7 mouse cellular contexts compared by ENCODE assay signal in the genomic region with DNA sequence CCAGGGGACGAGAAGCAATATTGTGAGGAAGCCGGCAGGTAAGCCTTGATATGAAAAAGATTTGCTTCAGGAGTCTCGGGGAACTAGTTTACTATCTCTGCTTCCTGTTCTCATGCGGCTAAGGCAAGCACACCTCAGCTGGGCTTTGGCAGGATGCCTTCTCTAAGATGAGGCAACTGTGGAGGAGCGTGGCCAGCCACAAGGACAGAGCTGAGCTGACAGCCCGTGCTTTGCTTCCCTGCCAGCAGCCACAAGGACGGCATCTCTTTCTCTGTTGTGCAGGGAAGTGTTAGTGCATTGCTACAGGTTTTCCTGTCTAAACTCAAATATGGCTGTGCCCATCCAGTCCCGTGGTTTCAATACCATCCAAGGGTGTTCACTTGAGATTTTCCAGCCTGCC. TPM values are rescaled to one million over a fixed set of nuclear protein-coding genes. Genes with fewer than 3 reads are reported as not detected.
A peak's percentile ranks its signal among the peaks of the same experiment; 100 is the strongest.
DNase-seq lines count a peak whose midpoint lies in the region; ATAC-seq and TF ChIP-seq lines count a peak whose summit lies in the region.

No protein-coding gene starts in this region.

- TF ChIP-seq CTCF in midbrain, postnatal 0 days (IDR thresholded peaks at IDR 0.05): no peak

- intact Hi-C loops in heart, postnatal 14 days (cut with DNase I): loop anchor here (10.0 kb wide), 1 partner anchor 392 kb away; no protein-coding TSS in a partner anchor

- H3K4me1 ChIP-seq in midbrain, postnatal 0 days (ENCODE audit: insufficient read depth, low read length): peaks cover 11% of the 10 kb centered on the region
- H3K4me1 ChIP-seq in midbrain, embryonic 13.5 days (replicated peaks): peaks cover 34% of the 10 kb centered on the region
- peaks cover 6% of the 10 kb centered on the region for H3K4me1 ChIP-seq in embryonic facial prominence, embryonic 12.5 days

- H3K36me3 ChIP-seq in midbrain, postnatal 0 days (ENCODE audit: insufficient read depth, low read length): no peaks in the 10 kb centered on the region
- no peaks in the 10 kb centered on the region for H3K36me3 ChIP-seq in midbrain, embryonic 13.5 days
- H3K36me3 ChIP-seq in embryonic facial prominence, embryonic 12.5 days: no peaks in the 10 kb centered on the region

- ATAC-seq in midbrain, postnatal 0 days (ENCODE audit: low FRiP score): no peak
- no peak for ATAC-seq in midbrain, embryonic 13.5 days
- no peak for ATAC-seq in embryonic facial prominence, embryonic 12.5 days (ENCODE audit: insufficient number of reproducible peaks, insufficient read depth, low FRiP score, low TSS enrichment)

- H3K9ac ChIP-seq in midbrain, postnatal 0 days (replicated peaks; ENCODE audit: low read length, poor library complexity, severe bottlenecking): no peak overlapping the region
- no peak overlapping the region for H3K9ac ChIP-seq in midbrain, embryonic 13.5 days (replicated peaks)
- H3K9ac ChIP-seq in embryonic facial prominence, embryonic 12.5 days: peak overlapping the region; percentile 15; the same call in 1 of the 2 replicates

- 45% methylated on average over 8 of the region's 8 CpGs for WGBS in midbrain, postnatal 0 days
- 57% methylated on average over 8 of the region's 8 CpGs for WGBS in midbrain, embryonic 13.5 days
- WGBS in embryonic facial prominence, embryonic 12.5 days: 37% methylated on average over 8 of the region's 8 CpGs

- no peaks in the 10 kb centered on the region for H3K27me3 ChIP-seq in midbrain, postnatal 0 days (ENCODE audit: insufficient read depth, low read length)
- H3K27me3 ChIP-seq in midbrain, embryonic 13.5 days: peaks cover 12% of the 10 kb centered on the region; the same call in 1 of the 2 replicates
- no peaks in the 10 kb centered on the region for H3K27me3 ChIP-seq in embryonic facial prominence, embryonic 12.5 days

- H3K4me2 ChIP-seq in midbrain, postnatal 0 days (ENCODE audit: low read depth, low read length, poor library complexity, severe bottlenecking): no peak overlapping the region
- no peak overlapping the region for H3K4me2 ChIP-seq in midbrain, embryonic 13.5 days (replicated peaks)
- H3K4me2 ChIP-seq in embryonic facial prominence, embryonic 12.5 days (replicated peaks): no peak overlapping the region

- H3K27ac ChIP-seq in midbrain, postnatal 0 days (ENCODE audit: low read depth, low read length): no peak overlapping the region
- H3K27ac ChIP-seq in midbrain, embryonic 13.5 days: no peak overlapping the region
- H3K27ac ChIP-seq in embryonic facial prominence, embryonic 12.5 days: peak overlapping the region; percentile 36; the same call in 1 of the 2 replicates

- H3K4me3 ChIP-seq in midbrain, postnatal 0 days (ENCODE audit: low read depth, low read length): no peak overlapping the region
- no peak overlapping the region for H3K4me3 ChIP-seq in midbrain, embryonic 13.5 days (replicated peaks)
- H3K4me3 ChIP-seq in embryonic facial prominence, embryonic 12.5 days: no peak overlapping the region

- no peaks in the 10 kb centered on the region for H3K9me3 ChIP-seq in midbrain, postnatal 0 days (ENCODE audit: low read length)
- H3K9me3 ChIP-seq in midbrain, embryonic 13.5 days: no peaks in the 10 kb centered on the region
- no peaks in the 10 kb centered on the region for H3K9me3 ChIP-seq in embryonic facial prominence, embryonic 12.5 days

- DNase-seq in midbrain, postnatal 0 days (ENCODE audit: low spot score): peak; percentile 40
- DNase-seq in heart, postnatal 14 days: peak; percentile 56 to 61
- peak; percentile 46 for DNase-seq in thymus, postnatal 14 days
- DNase-seq in right cerebral cortex, adult 2 months (ENCODE audit: low spot score in 2 of 2): no peak
- DNase-seq in cerebellum, adult 18-20 months: no peak

RNA-seq across cellular contexts. Expression of gene Asb4, which starts 30.1 kb away (rescaled TPM):
- total RNA-seq in midbrain, postnatal 0 days (2014; rRNA removed): 9.0 and 9.7 TPM in 2 replicates
- 15.4 and 23.0 TPM in 2 replicates for polyA plus RNA-seq in midbrain, postnatal 0 days (2015; fragmentation: Nextera tagmentation; extraction: Ambion mirVana)
- 17.6 and 18.6 TPM in 2 replicates for polyA plus RNA-seq in midbrain, embryonic 13.5 days (2015; fragmentation: Nextera tagmentation; extraction: Ambion mirVana)
- 60.3 and 66.7 TPM in 2 replicates for polyA plus RNA-seq in embryonic facial prominence, embryonic 12.5 days (2016; fragmentation: Nextera tagmentation; extraction: Ambion mirVana)
- total RNA-seq in heart, postnatal 14 days (2021): 1 to 10 TPM; 6.8 to 8.2 TPM

Comparison
In these comparisons a context has a peak if more than half of its experiments do, and no peak if none do; other contexts are left out.
1. DNase-seq: peak in midbrain, postnatal 0 days (single experiment), heart, postnatal 14 days (2 of 2) and thymus, postnatal 14 days (single experiment); none in right cerebral cortex, adult 2 months (0 of 2) and cerebellum, adult 18-20 months (0 of 2).